Mouse (Mus musculus) cerebellum, adult 9-10 months (tissue): ENCODE measurements around the gene Zfpm1.

Source experiments
- DNase-seq: peaks from one replicate; pipeline ENCODE4 v3.0.0; 2022

Zfpm1 gene

DNA sequence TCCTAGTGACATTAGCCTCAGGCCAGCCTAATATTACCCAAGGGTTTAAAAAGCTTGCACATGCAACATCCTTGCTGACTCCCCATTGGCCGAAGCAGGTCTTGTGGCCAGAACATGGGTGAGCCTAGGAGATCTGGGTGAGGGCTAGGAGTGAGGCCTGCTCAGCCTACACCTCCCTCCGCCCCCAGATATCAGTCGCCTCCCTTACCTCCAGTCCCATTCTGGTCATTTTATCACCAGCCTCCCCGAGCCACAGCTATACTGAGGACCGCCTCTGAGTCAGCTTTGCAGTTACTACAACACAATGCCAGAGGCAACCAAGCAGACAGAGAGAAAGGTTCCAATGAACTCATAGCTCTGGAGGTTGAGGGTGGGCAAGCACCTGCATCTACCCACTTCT, 5.6 kb upstream of the Zfpm1 start:
- DNase-seq: no peak

DNA sequence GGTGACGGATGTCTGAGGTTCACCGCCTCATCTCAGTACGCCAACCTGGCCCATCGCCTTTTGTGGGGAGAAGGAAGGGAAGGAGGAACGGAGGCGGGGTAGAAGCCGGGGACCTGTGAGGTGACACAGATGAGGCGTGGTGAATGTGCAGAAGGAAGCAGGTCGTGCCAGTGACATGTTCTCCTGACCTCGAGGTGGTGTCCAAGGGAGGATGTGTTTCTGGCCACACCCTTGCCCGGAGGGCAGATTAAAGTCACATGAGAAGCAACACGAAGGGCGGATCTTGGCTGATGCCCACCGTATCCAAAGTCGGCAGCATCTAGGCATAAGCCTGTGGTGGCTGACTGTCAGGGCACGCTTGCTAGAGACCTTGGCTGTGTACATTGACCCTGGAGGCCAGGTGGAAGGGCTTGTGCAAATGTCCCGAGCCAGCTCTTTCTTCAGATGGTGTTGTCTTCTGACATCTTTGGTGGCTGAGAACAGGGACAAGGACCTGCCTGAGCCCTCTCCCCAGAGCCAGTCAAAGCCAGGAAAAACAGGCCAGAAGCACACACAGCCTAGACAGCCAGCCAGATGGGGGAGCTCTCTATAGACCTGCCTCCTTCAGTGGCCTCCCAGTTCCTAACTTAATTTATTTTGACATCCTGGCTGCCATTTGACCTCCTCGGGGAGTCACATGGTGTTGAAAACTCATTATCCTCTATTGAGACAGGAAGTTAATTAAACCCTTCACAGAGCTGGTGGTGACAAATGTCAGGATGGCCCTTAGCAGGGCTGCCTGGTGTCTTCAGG, 4.5 kb upstream of the Zfpm1 start:
- DNase-seq: no peak

DNA sequence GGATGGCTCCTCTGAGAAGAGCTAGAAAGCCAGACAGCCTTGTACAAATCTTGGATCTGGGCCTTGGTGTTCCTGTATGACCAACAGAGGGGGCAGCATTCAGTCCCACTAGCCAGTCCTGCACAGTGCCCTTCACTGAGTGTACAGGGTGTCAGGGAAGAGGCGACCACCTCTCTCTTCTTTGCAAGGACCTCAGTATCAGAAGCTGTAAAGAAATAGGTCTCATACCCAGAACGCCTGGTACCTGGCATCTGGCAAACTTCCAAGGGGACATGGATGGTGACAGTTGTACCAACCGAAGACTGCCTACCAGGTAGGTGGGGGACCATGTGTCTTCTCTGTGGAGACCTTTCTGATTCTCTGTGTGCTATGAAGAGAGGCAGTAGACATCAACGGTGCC, 1.8 kb upstream of the Zfpm1 start:
- DNase-seq: peak; percentile 70

DNA sequence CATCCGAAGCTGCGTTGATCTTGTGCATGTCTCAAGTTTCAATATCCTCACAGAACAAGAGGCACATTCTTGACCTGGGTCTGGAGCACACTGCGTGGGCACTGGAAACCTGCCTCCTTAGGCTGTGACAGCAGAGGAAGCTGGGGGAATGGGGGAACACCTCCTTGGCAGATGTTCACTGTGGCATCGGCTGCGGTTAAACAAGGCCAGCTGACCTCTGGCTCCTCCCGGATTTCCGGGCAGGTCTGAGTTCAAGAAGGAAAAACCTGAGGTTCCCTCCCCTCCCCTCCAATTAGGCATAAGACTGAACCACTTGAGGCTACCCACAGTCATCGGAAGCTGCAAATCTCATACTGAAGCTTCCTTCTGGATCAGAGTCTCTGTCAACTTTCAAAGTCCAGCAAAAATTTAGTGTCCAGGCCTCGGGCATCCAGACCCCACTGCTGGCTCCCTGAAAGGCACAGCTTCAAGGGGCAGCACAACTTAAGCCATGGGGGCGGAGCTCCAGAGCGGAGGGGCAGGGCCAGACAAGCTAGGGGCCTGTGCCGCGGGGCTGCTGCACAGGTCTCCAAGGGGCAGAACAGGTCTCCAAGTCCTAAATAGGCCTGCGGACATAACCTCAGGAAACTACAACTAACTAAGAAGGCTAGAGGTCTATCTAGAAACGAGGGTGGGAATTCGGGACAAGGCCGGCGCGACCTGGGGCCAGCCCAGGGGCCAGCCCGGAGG, 1.2 kb upstream of the Zfpm1 start:
- DNase-seq: no peak

DNA sequence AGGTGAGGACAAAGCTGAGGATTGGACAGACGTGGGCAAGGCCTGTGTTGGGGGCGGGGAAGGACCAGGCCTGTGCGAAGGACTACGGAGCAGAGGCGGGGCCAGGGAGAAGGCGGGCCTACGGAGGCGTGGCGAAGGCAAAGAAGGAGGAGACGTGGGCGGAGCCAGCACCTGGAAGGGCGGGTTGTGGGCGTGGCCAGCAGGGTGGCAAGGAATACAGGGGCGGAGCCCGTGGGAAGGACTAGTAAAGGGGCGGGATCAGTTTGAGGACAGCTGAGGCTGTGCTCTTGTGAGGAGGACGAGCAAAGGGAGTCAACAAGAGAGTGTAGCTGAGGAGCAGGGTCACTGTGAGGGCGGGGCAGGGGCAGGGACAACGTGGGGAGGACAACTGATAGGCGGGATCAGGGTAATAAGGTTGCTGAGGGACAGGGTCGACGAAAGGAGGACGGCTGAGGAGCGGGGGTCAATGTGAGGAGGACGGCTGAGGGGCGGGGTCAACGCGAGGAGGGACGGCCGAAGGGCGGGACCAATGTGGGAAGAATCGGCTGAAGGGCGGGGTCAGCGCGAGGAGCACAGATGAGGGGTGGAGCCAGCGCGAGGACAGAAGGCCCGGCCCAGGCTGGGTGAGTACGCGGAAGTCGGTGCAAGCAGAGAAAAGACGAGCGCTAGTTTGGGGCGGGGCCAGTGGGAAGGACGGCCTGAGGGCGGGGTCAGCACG, 465 bp upstream of the Zfpm1 start:
- DNase-seq: peak; percentile 98

DNA sequence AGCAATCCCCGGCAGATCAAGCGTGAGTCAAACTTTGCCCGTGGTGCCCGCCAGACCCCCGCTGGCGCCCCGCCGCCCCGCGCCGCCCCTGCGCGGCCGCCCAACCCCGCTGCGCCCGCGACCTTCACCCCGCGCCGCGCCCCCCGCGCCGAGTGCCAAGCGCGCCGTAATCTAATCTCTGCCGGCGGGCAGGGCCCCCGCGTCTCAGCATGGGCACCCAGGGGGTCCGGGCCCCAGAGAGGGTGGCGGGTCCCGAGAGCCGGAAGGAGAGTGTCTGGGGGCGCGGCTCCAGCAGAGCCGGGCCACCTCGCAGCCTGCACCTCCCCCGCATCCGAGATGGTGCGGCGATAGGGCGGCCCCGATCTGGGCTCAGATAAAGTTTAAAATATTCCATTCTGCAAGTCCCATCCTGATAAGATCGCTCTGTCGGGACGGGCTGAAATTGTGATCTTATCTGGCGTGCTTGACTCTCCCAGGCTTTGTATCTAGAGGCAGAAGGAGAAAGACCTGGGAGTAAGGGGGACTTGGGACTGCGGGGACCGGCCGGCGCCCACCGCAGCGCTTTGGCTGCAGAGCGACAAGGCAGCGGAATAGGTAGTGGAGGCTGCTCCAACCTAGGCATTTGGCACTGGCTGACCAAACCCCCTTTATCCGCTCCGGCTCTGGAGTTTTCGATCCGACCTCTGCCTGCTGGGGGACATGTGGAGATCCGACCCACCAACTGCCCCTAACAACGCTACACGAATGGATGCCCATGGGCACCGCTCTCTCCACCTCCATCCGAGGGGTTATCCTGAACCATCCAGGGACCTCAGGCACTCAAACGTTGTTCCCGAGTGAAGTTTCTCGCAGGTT, 787 bp downstream of the Zfpm1 start:
- DNase-seq: peak; percentile 61

DNA sequence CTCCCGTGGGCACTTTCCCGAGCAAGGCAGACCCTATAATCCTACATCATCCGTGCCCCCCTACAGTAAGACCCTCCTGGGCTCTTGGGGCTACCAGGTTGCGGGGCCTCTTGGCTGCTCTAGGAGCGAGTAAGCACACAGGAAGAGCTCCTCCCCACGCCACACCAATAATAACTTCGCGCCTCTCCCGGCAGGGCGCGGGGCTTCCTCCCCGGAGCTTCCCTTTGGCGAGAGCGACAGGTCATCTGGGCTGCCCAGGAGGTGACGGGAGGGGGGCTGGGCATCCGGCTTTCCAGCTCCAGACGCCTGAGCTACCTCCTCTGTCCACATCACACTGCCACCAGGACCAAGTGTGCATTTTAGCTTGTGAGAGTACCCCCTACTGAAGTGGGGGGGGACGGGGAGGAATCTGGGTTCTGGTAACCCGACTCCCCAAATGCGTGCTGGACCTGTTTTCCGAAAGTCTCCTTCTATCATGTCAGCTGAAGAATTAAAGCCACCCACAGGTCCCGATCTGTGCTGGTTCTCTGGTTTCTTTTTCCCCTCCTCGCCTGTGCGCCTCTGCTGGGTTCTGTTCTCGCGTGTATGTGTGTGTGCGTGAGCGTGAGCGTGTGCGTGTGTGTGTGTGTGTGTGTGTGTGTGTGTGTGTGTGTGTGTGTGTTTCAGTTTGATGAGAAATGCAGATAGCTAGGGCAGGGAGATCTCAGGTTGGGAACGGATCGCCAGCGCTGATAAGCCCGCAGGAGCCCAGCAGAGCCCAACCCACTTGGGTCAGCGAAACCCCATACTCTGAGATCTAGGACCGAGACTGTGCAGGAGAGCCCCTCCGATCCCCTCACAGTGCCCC, 1.6 kb downstream of the Zfpm1 start:
- DNase-seq: no peak

DNA sequence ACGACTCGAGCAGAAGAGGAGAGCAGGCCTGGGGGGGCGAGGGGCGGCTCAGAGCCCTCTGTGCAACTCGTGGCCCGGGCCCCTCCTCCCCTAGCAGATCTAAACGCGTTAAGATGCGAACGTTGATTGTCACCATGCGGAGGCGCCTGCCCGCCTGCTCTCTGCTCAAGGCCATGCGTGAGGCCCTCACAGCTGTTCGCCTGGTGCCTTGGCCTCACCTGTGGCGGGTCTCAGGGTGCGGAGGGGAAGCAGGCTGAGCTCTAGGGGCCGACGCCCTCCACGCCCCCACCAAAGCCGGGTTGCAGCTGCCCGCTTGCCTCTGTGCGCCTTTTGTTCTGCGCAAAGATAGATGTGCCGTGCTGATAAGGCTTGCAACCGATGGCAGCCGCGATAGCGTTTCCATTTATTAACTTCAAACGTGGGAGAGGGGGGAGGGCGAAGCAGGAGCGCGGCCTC, 2.3 kb downstream of the Zfpm1 start:
- peak; percentile 62 for DNase-seq

DNA sequence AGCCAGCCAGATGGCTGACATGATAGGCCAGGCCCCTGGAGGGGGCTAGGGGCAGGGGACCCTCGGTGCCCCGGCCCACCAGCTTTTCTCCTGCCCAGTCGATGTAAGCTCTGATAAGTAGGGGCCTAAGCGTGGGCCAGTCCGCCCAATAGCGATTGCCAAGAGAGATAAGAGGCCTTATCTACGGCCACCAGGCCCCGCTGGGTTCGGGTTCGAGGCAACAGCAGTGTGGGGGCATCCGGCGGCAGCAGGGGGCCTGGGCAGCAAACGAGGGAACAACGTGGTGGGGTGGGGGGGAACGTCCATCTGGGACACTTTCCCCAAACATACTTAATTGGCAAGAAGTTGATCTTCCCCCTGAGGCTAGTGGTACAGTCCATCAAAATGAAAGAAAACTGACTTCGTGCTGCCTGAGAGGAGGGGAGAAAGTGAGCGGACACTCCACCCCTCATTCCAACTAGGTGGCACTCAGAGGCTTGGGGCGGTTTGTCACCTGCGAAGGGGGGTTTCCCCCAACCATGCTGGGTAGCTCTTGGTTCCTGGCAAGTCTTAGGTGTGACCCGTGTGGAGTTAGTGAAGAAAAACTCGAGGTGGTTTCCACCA, 2.8 kb downstream of the Zfpm1 start:
- DNase-seq: peak; percentile 48

DNA sequence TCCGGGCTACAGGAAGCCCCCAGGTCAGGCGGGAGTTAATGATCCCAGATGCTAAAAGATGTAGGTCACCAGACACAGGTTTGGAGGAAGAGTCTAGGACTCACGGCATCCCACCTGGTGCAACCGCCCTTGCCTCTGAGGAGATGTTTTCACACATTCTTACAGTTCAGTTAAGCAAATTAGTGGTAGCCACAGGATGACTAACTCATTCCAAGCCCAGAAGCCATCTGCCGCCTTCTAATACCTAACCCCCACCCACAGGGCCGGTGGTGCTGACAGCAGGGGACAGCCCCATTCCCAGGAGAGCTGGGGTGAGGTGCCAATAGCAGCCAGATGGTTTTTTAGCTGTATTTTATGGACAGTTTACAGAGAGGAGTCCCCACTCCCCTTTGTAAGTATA, 3.8 kb downstream of the Zfpm1 start:
- DNase-seq: peak; percentile 44

DNA sequence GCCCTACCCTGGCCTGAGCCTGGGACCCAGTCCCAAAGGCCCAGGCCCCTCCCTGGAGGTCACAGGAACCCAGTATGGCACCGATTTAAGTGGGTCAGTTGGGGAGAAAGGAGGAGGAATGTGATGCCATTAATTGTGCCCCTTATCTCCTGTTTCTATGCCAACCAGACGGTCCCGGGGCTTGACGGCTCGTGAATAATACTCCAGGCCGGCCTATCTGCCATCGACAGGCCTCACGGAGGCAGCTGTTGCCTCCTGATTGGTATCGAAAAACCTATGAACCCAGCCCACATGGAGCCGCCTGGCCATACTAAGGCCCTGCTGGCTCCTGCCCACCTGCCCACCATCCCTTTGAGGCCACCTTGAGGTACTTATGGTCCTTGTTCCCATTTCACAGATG, 5.0 kb downstream of the Zfpm1 start:
- no peak for DNase-seq

DNA sequence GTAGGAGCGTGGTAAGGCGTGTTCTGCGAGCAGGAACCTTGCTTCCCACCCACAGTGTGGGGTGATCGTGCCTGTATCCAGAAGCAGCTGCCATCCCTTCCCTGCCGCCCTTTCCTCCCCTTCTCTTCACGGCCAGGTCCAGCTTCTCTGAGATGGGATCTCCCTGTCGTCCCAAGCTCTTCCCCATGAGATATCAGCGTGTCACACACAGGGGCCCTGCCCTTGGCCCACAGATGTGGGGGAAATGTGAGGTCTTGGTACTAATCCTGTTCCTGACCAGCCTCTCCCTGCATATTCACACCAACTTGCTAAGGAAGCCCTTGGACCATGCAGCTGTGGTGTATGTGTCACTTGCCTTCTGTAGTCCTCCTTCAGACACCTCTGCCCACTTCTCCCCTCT, 5.8 kb downstream of the Zfpm1 start:
- DNase-seq: no peak

DNA sequence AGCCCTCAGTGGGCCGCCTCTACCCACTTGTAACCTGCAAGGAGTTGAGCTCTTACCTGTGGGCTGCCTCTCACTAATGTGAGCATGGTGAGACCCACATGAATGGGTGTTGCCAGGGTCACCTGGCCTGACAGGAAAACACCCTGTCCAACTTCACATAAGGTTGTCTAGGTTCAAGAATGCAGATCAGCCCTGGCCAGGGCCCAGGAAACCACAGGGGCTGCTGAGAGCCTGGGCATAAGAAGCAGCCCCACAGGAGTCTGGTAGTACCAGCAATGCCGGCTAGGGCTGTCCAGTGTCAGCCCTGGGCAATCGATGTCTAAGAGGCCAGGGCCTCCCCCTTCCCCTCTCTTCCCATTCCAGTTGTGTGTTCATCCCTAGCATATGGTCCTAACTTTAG, 6.4 kb downstream of the Zfpm1 start:
- no peak for DNase-seq

DNA sequence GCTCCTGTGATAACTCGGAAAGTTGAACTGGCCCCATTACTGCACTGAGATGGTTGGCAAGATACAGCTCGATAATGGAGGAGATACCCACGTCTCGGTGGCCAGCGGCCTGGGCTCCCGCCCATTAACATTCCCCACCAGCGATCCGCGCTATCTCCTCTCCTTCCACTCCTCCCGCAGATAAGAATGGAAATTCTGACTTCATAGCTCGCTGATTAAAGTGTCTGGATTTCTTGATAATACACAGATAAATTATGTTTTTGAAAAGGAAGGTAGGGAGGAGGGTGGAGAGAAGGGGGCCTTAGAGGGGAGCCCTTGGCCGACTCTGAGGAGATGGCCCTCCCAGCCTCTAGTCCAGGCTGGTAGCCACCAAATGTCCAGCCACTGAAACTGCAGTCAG, 9.1 kb downstream of the Zfpm1 start:
- DNase-seq: no peak

DNA sequence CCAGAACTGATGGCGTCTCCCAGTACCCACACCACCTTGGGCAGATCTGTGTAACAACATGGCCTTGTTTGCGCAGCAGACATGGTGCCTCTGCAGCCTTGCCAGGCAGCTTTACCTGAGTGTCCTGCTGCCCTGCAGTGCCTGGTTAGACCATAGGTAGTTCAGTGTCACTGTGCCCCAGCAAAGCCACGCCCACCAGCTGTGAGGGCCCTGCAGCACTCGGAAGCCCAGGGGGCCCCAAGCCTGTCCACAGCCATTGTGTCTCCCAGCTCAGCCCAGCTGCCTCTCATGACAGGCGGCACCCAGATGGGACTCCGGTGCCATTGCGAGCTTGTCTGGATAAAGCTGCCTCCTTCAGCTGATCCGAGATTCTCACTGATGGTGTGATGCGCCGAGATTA, 9.6 kb downstream of the Zfpm1 start:
- no peak for DNase-seq

DNA sequence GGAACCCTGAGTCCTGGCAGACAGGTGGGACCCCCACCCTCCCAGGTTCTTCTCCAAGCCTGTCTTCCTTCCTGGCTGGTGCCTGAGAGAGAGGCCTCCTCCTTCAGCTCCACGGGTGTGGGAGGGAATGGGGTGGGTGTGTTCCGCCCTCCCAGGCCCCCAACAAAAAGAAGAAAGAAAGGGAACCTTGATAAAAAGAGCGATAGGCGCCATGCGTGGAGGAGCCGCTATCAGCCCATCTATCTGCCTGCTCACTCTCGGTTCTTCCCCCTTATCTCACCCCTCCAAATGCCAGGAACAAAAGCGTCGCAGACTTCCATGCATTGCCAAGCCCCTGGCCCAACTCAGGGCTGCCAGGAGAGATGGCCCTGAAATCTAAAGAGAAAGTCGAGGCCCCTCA, 11.5 kb downstream of the Zfpm1 start:
- DNase-seq: no peak

DNA sequence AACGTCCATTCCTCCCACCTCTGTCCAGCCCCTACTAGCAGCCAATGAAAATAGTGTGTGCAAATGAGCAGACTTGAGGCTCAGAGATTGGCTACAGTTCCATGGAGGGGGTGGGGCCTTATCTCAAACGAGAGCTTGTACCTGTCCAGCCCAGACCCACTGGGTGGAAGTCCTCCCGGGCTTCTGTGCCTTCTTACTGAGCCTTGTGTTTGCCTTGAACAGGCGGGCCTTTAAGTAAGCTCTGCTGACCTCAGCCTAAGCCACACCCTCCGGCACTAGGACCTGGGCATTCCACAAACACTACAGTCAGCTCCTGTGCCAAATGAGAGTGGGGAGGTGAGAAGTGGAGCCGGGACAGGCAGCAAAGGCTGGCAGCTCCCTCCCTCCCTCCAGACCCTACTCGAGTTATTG, 12.3 kb downstream of the Zfpm1 start:
- DNase-seq: no peak

DNA sequence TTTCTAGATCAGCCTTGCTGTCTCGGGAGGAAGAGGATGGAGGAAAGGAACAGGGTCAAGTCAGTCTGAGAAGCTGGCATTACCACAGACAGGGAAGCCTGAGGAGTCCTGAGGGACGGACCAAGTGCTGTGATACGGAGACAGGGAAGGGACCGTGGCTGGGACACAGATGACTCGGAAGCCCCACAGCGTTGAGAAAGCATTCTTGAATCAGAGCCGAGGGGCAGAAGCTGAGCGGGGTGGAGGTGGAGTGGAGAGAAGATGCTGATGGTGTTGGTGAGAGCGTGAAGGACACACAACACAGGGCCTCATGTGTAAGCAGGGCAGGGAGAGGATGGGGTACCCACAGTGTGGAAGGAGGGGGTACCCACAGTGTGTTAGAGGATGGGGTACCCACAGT, 13.4 kb downstream of the Zfpm1 start:
- no peak for DNase-seq

DNA sequence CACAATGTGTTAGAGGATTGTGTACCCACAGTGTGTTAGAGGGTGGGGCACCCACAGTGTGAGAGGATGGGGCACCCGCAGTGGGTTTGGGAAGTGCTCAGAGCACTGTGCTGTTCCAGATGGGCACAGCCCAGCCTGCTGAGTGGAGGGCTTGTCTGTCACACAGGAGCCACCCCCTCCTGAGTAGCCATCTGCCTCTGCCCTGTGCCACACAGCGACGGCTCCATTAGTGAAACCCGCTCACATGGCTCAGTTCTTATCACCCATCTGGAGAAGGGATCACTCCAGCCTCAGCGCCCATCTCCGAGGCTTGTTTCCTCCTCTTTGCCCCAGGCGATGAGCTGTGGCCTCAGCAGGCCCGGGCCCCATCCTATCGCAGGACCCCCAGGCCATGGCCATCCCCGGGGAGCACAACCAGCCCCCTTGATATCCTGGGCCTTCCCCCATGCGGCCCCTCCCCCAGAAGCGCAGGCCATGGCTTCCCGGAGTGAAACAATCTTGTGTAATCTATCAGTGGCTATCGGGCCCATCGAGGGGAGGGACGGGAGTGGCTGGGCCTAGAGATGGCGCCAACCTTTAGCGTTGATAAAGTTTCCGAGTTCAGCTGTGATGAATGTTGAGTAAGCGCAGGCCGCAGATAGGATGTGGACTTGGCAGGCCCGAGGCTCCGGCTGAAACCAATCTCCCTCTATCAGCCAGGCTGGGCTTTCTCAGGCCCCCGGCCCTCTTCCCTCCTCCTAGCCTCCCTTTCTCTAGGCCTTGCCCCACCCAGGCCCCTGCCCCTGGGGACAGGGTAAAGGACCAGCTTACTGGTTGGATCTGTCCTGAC, 14.4 kb downstream of the Zfpm1 start:
- peak; percentile 83 for DNase-seq

DNA sequence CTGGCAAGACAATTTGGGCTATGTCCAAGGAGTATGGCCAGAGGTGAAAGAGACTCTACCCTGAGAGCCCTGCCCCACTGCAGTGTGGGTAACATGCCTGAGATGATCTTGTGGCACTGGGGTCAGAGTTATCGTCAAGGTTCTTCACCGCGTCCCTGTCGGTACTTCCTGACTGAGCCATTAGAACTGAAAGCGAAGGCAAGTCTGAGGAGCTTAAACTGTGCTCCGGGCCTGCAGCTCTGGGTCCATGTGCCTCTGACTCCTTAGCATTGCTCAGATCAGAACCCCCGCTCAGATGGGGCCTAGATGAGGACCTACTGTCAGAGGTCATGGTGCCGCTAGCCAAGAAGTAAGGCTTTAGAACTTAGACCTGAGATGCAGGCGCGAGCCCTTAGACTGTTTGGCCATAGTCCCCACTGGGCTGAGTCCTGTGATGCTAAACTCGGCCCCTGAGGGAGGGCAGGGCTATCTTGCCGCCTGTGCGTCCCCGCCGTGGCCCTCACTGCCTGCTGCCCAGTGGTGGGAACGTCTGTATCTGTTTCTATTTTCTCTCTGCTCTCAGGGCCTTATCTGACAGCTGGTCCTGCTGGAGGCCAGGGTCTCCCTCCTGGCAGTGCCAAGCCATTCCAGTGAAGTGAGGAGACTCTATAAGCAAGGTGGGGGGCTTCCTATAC, 17.8 kb downstream of the Zfpm1 start:
- no peak for DNase-seq
